Mouse (Mus musculus) ES-Bruce4 (cell line): ENCODE measurements around the gene Amfr.

Experiments
- EP300 ChIP-seq: IDR thresholded peaks from 2 replicates; pipeline ENCODE4 v1.6.1; 2011; ENCODE audit warnings: low read depth, low read length; ENCODE audit not compliant: insufficient read depth
- POLR2A ChIP-seq: IDR thresholded peaks from one replicate; pipeline ENCODE4 v1.8.1; 2011; ENCODE audit warnings: low read length; ENCODE audit not compliant: insufficient read depth

- no peak for TF ChIP-seq EP300
- TF ChIP-seq POLR2A = no peak
These were observed 66.2 kb downstream of the Amfr start for GRCm38 (mm10) chr8:93946397-93946796.
